Mouse (Mus musculus) CH12.LX (cell line): ENCODE data around the gene Copb2.
A peak's percentile ranks its signal among the peaks of the same experiment; 100 is the strongest.

ENCODE experiments used
- CTCF ChIP-seq, 2 experiments: IDR thresholded peaks in 1 of 2; conservative IDR thresholded peaks in 1 of 2; 2 replicates each; pipeline ENCODE4 v1.5.1; 2011 to 2012; ENCODE audit warnings: low read depth in 2 of 2, low read length in 2 of 2, improper control_type of control experiment in 1 of 2, inconsistent platforms in 1 of 2, mild to moderate bottlenecking in 1 of 2, moderate library complexity in 1 of 2
- ETS1 ChIP-seq: conservative IDR thresholded peaks from 2 replicates; pipeline ENCODE4 v1.6.1; 2012; ENCODE audit warnings: low read depth, mild to moderate bottlenecking, inconsistent platforms, low read length, improper control_type of control experiment, moderate library complexity
- MEF2A ChIP-seq: IDR thresholded peaks from 2 replicates; pipeline ENCODE4 v1.6.1; 2014; ENCODE audit warnings: low read depth, mild to moderate bottlenecking, inconsistent platforms, low read length, improper control_type of control experiment, borderline replicate concordance
- NELFE ChIP-seq: IDR thresholded peaks from 2 replicates; pipeline ENCODE4 v1.6.1; 2011; ENCODE audit warnings: low read depth, low read length, improper control_type of control experiment
- PAX5 ChIP-seq: IDR thresholded peaks from 2 replicates; pipeline ENCODE4 v1.6.1; 2012; ENCODE audit warnings: low read length, inconsistent platforms, mixed read lengths
- UBTF ChIP-seq: IDR thresholded peaks from 2 replicates; pipeline ENCODE4 v1.6.1; 2012; ENCODE audit warnings: low read depth, mild to moderate bottlenecking, inconsistent platforms, low read length, improper control_type of control experiment, moderate library complexity

DNA sequence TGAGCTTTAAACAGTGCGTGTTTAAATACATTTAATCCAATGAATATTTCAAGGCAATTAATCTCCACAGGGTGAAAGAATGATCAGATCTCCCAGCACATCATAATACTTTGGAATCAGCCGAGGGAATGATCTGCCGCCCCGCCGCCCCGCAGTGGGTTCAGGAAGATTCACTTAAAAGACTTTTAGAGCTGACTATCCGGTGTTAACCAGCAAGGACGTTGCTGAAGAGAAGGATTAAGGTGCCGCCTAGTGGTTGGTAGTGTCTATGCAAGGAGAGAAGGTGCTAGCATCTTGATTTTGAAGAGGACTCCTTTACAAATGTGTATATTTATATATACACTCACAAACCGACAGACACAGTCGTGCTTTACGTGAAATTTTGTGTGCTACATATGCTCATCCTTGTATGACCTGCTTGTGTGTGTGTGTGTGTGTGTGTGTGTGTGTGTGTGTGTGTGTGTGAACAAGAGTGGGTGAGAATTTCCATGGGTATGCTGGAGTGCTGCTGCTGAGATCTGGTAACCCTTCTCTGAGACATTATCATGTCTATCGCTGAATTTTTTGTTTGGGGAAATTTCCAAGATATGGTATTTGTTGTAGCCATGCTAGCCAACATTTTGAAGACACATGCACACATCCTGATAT lies 24.7 kb upstream of the Copb2 start:
- TF ChIP-seq CTCF (conservative IDR thresholded peaks at IDR 0.05 in 1 of 2, IDR thresholded peaks at IDR 0.05 in 1 of 2; ENCODE audit: low read depth in 2 of 2, low read length in 2 of 2) (peak; percentile 52 to 88; a peak in 3 of 4 replicates), MEF2A (no peak), NELFE (no peak; the same call in 1 of the 2 replicates), ETS1 (no peak), PAX5 (no peak), UBTF (no peak)
